In genomic region chr9:64232257-64232957, GRCm38 (mm10) we compare ENCODE assay signal across 9 mouse cellular contexts. TPM values are rescaled to one million over a fixed set of nuclear protein-coding genes. Genes with fewer than 3 reads are reported as not detected.
DNase-seq lines count a peak whose midpoint lies in the region; ATAC-seq and TF ChIP-seq lines count a peak whose summit lies in the region.
"Had no signal": no experiment of that assay in that cellular context is flagged by ENCODE, and none has a peak within 500 bp of the region (broad histone marks: within the 10 kb centered on the region; RNA-seq: fewer than 3 reads in every experiment).

No protein-coding gene starts in this region.

- peak overlapping the region; percentile 90 for H3K27ac ChIP-seq in intestine, embryonic 14.5 days (ENCODE audit: low read depth)
- H3K27ac ChIP-seq in intestine, postnatal 0 days (ENCODE audit: low read depth, low read length): no peak overlapping the region; the same call in 1 of the 2 replicates
- H3K27ac ChIP-seq in heart, embryonic 13.5 days (replicated peaks): peak overlapping the region; percentile 58
- H3K27ac ChIP-seq: liver, embryonic 15.5 days had no signal

- no peaks in the 10 kb centered on the region; the same call in 1 of the 2 replicates for H3K36me3 ChIP-seq in intestine, embryonic 14.5 days (ENCODE audit: control insufficient read depth, insufficient read depth, low read length)
- H3K36me3 ChIP-seq in intestine, postnatal 0 days (ENCODE audit: control insufficient read depth, insufficient read depth): no peaks in the 10 kb centered on the region
- peaks cover 6% of the 10 kb centered on the region for H3K36me3 ChIP-seq in heart, embryonic 13.5 days

- TF ChIP-seq CTCF in intestine, postnatal 0 days (IDR thresholded peaks at IDR 0.05; ENCODE audit: low read depth): no peak

- 36% methylated on average over 9 of the region's 9 CpGs for WGBS in intestine, embryonic 14.5 days
- WGBS in intestine, postnatal 0 days: 49% methylated on average over 9 of the region's 9 CpGs
- 47% methylated on average over 9 of the region's 9 CpGs for WGBS in heart, embryonic 13.5 days

- peak; percentile 60; the same call in 1 of the 2 replicates for ATAC-seq in intestine, embryonic 14.5 days (replicated peaks; ENCODE audit: low FRiP score, low TSS enrichment, low read depth)
- no peak for ATAC-seq in intestine, postnatal 0 days
- ATAC-seq in heart, embryonic 13.5 days (ENCODE audit: extremely low read depth, insufficient number of reproducible peaks, low FRiP score, low TSS enrichment): no peak

- no peak overlapping the region for H3K4me3 ChIP-seq in intestine, embryonic 14.5 days (ENCODE audit: low read depth, low read length)
- no peak overlapping the region for H3K4me3 ChIP-seq in intestine, postnatal 0 days (ENCODE audit: low read depth, low read length)
- no peak overlapping the region for H3K4me3 ChIP-seq in heart, embryonic 13.5 days
- H3K4me3 ChIP-seq: liver, embryonic 15.5 days had no signal

- no peaks in the 10 kb centered on the region for H3K27me3 ChIP-seq in intestine, embryonic 14.5 days (replicated peaks; ENCODE audit: control insufficient read depth, insufficient read depth, low read length)
- H3K27me3 ChIP-seq in intestine, postnatal 0 days (replicated peaks; ENCODE audit: control insufficient read depth, insufficient read depth, low read length): no peaks in the 10 kb centered on the region
- H3K27me3 ChIP-seq in heart, embryonic 13.5 days (replicated peaks): no peaks in the 10 kb centered on the region
- H3K27me3 ChIP-seq: liver, embryonic 15.5 days had no signal

- H3K4me1 ChIP-seq in intestine, embryonic 14.5 days (replicated peaks; ENCODE audit: control insufficient read depth, insufficient read depth, low read length): peaks cover 46% of the 10 kb centered on the region
- peaks cover 4% of the 10 kb centered on the region; the same call in 1 of the 2 replicates for H3K4me1 ChIP-seq in intestine, postnatal 0 days (replicated peaks; ENCODE audit: control insufficient read depth, insufficient read depth, low read length)
- H3K4me1 ChIP-seq in heart, embryonic 13.5 days: peaks cover 44% of the 10 kb centered on the region

- no peak for DNase-seq in intestine, embryonic 14.5 days (ENCODE audit: low spot score)
- peak; percentile 48 for DNase-seq in embryo, embryonic 10.5 days (ENCODE audit: low spot score)
- peak; percentile 72 for DNase-seq in kidney, postnatal 14 days
- no peak for DNase-seq in right cerebral cortex, adult 2 months (ENCODE audit: low spot score in 2 of 2)
- DNase-seq in thymus, adult 18-20 months: no peak
- no peak for DNase-seq in right cerebral cortex, postnatal 4 days

- H3K4me2 ChIP-seq in intestine, embryonic 14.5 days (ENCODE audit: low read length): peak overlapping the region; percentile 13; the same call in 1 of the 2 replicates
- H3K4me2 ChIP-seq in intestine, postnatal 0 days (replicated peaks; ENCODE audit: low read depth): no peak overlapping the region
- H3K4me2 ChIP-seq in heart, embryonic 13.5 days: peak overlapping the region; percentile 27; the same call in 1 of the 2 replicates
- H3K4me2 ChIP-seq: liver, embryonic 15.5 days had no signal

- H3K9ac ChIP-seq in intestine, embryonic 14.5 days (ENCODE audit: low read length): no peak overlapping the region
- no peak overlapping the region for H3K9ac ChIP-seq in intestine, postnatal 0 days (ENCODE audit: low read depth, low read length)
- no peak overlapping the region for H3K9ac ChIP-seq in heart, embryonic 13.5 days
- H3K9ac ChIP-seq: liver, embryonic 15.5 days had no signal

- no peaks in the 10 kb centered on the region for H3K9me3 ChIP-seq in intestine, embryonic 14.5 days (ENCODE audit: control insufficient read depth, low read length)
- no peaks in the 10 kb centered on the region for H3K9me3 ChIP-seq in intestine, postnatal 0 days (ENCODE audit: control insufficient read depth)
- no peaks in the 10 kb centered on the region for H3K9me3 ChIP-seq in heart, embryonic 13.5 days
- H3K9me3 ChIP-seq: liver, embryonic 15.5 days had no signal

RNA-seq across cellular contexts. Expression of gene Uchl4, which starts 2.6 kb away (rescaled TPM):
- polyA plus RNA-seq in intestine, embryonic 14.5 days (2014; fragmentation: Nextera tagmentation; extraction: Ambion mirVana): 3.7 and 4.2 TPM in 2 replicates
- 1.8 and 2.0 TPM in 2 replicates for polyA plus RNA-seq in intestine, postnatal 0 days (2015; fragmentation: Nextera tagmentation; extraction: Ambion mirVana)
- polyA plus RNA-seq in heart, embryonic 13.5 days (2015; fragmentation: Nextera tagmentation; extraction: Ambion mirVana): 1.6 and 1.7 TPM in 2 replicates

RNA-seq across cellular contexts. Expression of gene Map2k1, which starts 21.0 kb away (rescaled TPM):
- 90.9 and 103 TPM in 2 replicates for polyA plus RNA-seq in intestine, embryonic 14.5 days (2014; fragmentation: Nextera tagmentation; extraction: Ambion mirVana)
- 82.1 and 84.0 TPM in 2 replicates for polyA plus RNA-seq in intestine, postnatal 0 days (2015; fragmentation: Nextera tagmentation; extraction: Ambion mirVana)
- polyA plus RNA-seq in heart, embryonic 13.5 days (2015; fragmentation: Nextera tagmentation; extraction: Ambion mirVana): 79.0 and 86.7 TPM in 2 replicates

RNA-seq across cellular contexts. Expression of gene Tipin, which starts 49.0 kb away (rescaled TPM):
- polyA plus RNA-seq in intestine, embryonic 14.5 days (2014; fragmentation: Nextera tagmentation; extraction: Ambion mirVana): 238 and 241 TPM in 2 replicates
- polyA plus RNA-seq in intestine, postnatal 0 days (2015; fragmentation: Nextera tagmentation; extraction: Ambion mirVana): 65.7 and 69.8 TPM in 2 replicates
- 129 and 133 TPM in 2 replicates for polyA plus RNA-seq in heart, embryonic 13.5 days (2015; fragmentation: Nextera tagmentation; extraction: Ambion mirVana)

RNA-seq across cellular contexts. Expression of gene Snapc5, which starts 53.3 kb away (rescaled TPM):
- 29.2 and 30.2 TPM in 2 replicates for polyA plus RNA-seq in intestine, embryonic 14.5 days (2014; fragmentation: Nextera tagmentation; extraction: Ambion mirVana)
- polyA plus RNA-seq in intestine, postnatal 0 days (2015; fragmentation: Nextera tagmentation; extraction: Ambion mirVana): 32.9 and 36.7 TPM in 2 replicates
- polyA plus RNA-seq in heart, embryonic 13.5 days (2015; fragmentation: Nextera tagmentation; extraction: Ambion mirVana): 26.5 and 31.1 TPM in 2 replicates

RNA-seq across cellular contexts. Expression of gene Rpl4, which starts 59.2 kb away (rescaled TPM):
- polyA plus RNA-seq in intestine, embryonic 14.5 days (2014; fragmentation: Nextera tagmentation; extraction: Ambion mirVana): 1,426 and 1,532 TPM in 2 replicates
- polyA plus RNA-seq in intestine, postnatal 0 days (2015; fragmentation: Nextera tagmentation; extraction: Ambion mirVana): 575 and 580 TPM in 2 replicates
- polyA plus RNA-seq in heart, embryonic 13.5 days (2015; fragmentation: Nextera tagmentation; extraction: Ambion mirVana): 707 and 780 TPM in 2 replicates

Comparison
In these comparisons a context has a peak if more than half of its experiments do, and no peak if none do; other contexts are left out.
1. DNase-seq: peak in embryo, embryonic 10.5 days (single experiment) and kidney, postnatal 14 days (single experiment); none in intestine, embryonic 14.5 days (single experiment), right cerebral cortex, adult 2 months (0 of 2), thymus, adult 18-20 months (0 of 2) and right cerebral cortex, postnatal 4 days (single experiment).